Mouse (Mus musculus) CH12.LX (cell line): ENCODE measurements around the gene Sae1. TPM values are rescaled to one million over a fixed set of nuclear protein-coding genes. Genes with fewer than 3 reads are reported as not detected.

Experiments used
- DNase-seq: peaks from one replicate; pipeline ENCODE4 v3.0.0-alpha.2; 2013; ENCODE audit errors: extremely low read depth
- H3K27ac ChIP-seq: 2 replicates; pipeline ENCODE4 v1.5.1; 2012; ENCODE audit warnings: low read depth, mild to moderate bottlenecking, control low read depth, moderate library complexity; ENCODE audit not compliant: insufficient read depth
- H3K27me3 ChIP-seq: replicated peaks from 2 replicates; pipeline ENCODE3; 2012; ENCODE audit warnings: inconsistent platforms
- H3K36me3 ChIP-seq, 2 experiments: replicated peaks in 1 of 2; 2 replicates each; pipeline versions ENCODE3 to v1.6.1; 2012; ENCODE audit warnings: inconsistent platforms in 1 of 2, low read length in 1 of 2, mild to moderate bottlenecking in 1 of 2, mixed read lengths in 1 of 2, moderate library complexity in 1 of 2; ENCODE audit not compliant: control insufficient read depth in 1 of 2, insufficient read depth in 1 of 2
- H3K4me1 ChIP-seq, 2 experiments: 2 replicates each; pipeline ENCODE4 v1.6.1; 2012; ENCODE audit warnings: inconsistent platforms in 1 of 2, moderate library complexity in 1 of 2; ENCODE audit not compliant: insufficient read depth in 2 of 2, control insufficient read depth in 1 of 2
- H3K4me2 ChIP-seq: 2 replicates; pipeline ENCODE4 v1.6.1; 2012; ENCODE audit warnings: low read depth, mild to moderate bottlenecking, control low read depth; ENCODE audit not compliant: poor library complexity, insufficient read depth, severe bottlenecking
- H3K4me3 ChIP-seq, 3 experiments: fragments of 150-350 bp in 1 of 3; sonication (generic) in 1 of 3; replicated peaks in 1 of 3; 2 replicates each; pipeline versions ENCODE3 to v1.5.1; 2011 to 2012; ENCODE audit warnings: low read depth in 2 of 3, low read length in 2 of 3, mild to moderate bottlenecking in 2 of 3, moderate library complexity in 2 of 3, control low read depth in 1 of 3, improper control_type of control experiment in 1 of 3, inconsistent platforms in 1 of 3, mixed read lengths in 1 of 3; ENCODE audit not compliant: poor library complexity in 1 of 3
- H3K79me2 ChIP-seq: replicated peaks from 2 replicates; pipeline ENCODE4 v1.6.1; 2012; ENCODE audit warnings: mild to moderate bottlenecking, moderate library complexity; ENCODE audit not compliant: control insufficient read depth, poor library complexity, insufficient read depth, severe bottlenecking; ENCODE audit errors: extremely low read depth
- H3K9ac ChIP-seq: 2 replicates; pipeline ENCODE4 v1.6.1; 2012; ENCODE audit warnings: low read depth, mild to moderate bottlenecking, control low read depth, moderate library complexity; ENCODE audit not compliant: insufficient read depth
- H3K9me3 ChIP-seq: replicated peaks from 2 replicates; pipeline ENCODE3; 2012; ENCODE audit warnings: low read length, inconsistent platforms, mixed read lengths
- CHD2 ChIP-seq: IDR thresholded peaks from 2 replicates; pipeline ENCODE4 v1.6.1; 2011; ENCODE audit warnings: low read length, improper control_type of control experiment
- CTCF ChIP-seq, 2 experiments: IDR thresholded peaks in 1 of 2; conservative IDR thresholded peaks in 1 of 2; 2 replicates each; pipeline ENCODE4 v1.5.1; 2011 to 2012; ENCODE audit warnings: low read depth in 2 of 2, low read length in 2 of 2, improper control_type of control experiment in 1 of 2, inconsistent platforms in 1 of 2, mild to moderate bottlenecking in 1 of 2, moderate library complexity in 1 of 2
- ELF1 ChIP-seq: IDR thresholded peaks from 2 replicates; pipeline ENCODE4 v1.6.1; 2014; ENCODE audit warnings: low read depth, mild to moderate bottlenecking, inconsistent platforms, low read length, improper control_type of control experiment
- EP300 ChIP-seq: IDR thresholded peaks from 2 replicates; pipeline ENCODE4 v1.6.1; 2011; ENCODE audit warnings: low read length, improper control_type of control experiment
- ETS1 ChIP-seq: conservative IDR thresholded peaks from 2 replicates; pipeline ENCODE4 v1.6.1; 2012; ENCODE audit warnings: low read depth, mild to moderate bottlenecking, inconsistent platforms, low read length, improper control_type of control experiment, moderate library complexity
- GABPA ChIP-seq: IDR thresholded peaks from 2 replicates; pipeline ENCODE4 v1.6.1; 2012; ENCODE audit warnings: low read depth, low read length, improper control_type of control experiment, inconsistent platforms; ENCODE audit not compliant: insufficient replicate concordance
- HCFC1 ChIP-seq: IDR thresholded peaks from 2 replicates; pipeline ENCODE4 v1.6.1; 2012; ENCODE audit warnings: low read depth, mild to moderate bottlenecking, inconsistent platforms, low read length, improper control_type of control experiment
- IRF4 ChIP-seq: IDR thresholded peaks from 2 replicates; pipeline ENCODE4 v1.6.1; 2014; ENCODE audit warnings: low read depth, mild to moderate bottlenecking, inconsistent platforms, low read length, improper control_type of control experiment
- JUN ChIP-seq: IDR thresholded peaks from 2 replicates; pipeline ENCODE4 v1.6.1; 2011; ENCODE audit warnings: low read depth, mild to moderate bottlenecking, low read length, improper control_type of control experiment, moderate library complexity; ENCODE audit not compliant: insufficient read depth
- JUND ChIP-seq: conservative IDR thresholded peaks from 2 replicates; pipeline ENCODE4 v1.6.1; 2011; ENCODE audit warnings: low read depth, low read length, improper control_type of control experiment
- KAT2A ChIP-seq: IDR thresholded peaks from 2 replicates; pipeline ENCODE4 v1.6.1; 2012; ENCODE audit warnings: low read length, improper control_type of control experiment, inconsistent platforms; ENCODE audit not compliant: insufficient replicate concordance
- MAFK ChIP-seq: IDR thresholded peaks from 2 replicates; pipeline ENCODE4 v1.6.1; 2011; ENCODE audit warnings: low read length, improper control_type of control experiment; ENCODE audit not compliant: insufficient replicate concordance
- MAX ChIP-seq: IDR thresholded peaks from 2 replicates; pipeline ENCODE4 v1.6.1; 2011; ENCODE audit warnings: low read length, improper control_type of control experiment
- MEF2A ChIP-seq: IDR thresholded peaks from 2 replicates; pipeline ENCODE4 v1.6.1; 2014; ENCODE audit warnings: low read depth, mild to moderate bottlenecking, inconsistent platforms, low read length, improper control_type of control experiment, borderline replicate concordance
- MYC ChIP-seq: IDR thresholded peaks from 2 replicates; pipeline ENCODE4 v1.6.1; 2011; ENCODE audit warnings: low read depth, mild to moderate bottlenecking, improper control_type of control experiment, low read length
- NELFE ChIP-seq: IDR thresholded peaks from 2 replicates; pipeline ENCODE4 v1.6.1; 2011; ENCODE audit warnings: low read depth, low read length, improper control_type of control experiment
- NRF1 ChIP-seq: IDR thresholded peaks from 2 replicates; pipeline ENCODE4 v1.6.1; 2014; ENCODE audit warnings: low read depth, mild to moderate bottlenecking, inconsistent platforms, low read length, improper control_type of control experiment, moderate library complexity
- PAX5 ChIP-seq: IDR thresholded peaks from 2 replicates; pipeline ENCODE4 v1.6.1; 2012; ENCODE audit warnings: low read length, inconsistent platforms, mixed read lengths
- POLR2A ChIP-seq: IDR thresholded peaks from 2 replicates; pipeline ENCODE4 v1.6.1; 2011; ENCODE audit warnings: low read depth, mild to moderate bottlenecking, improper control_type of control experiment, low read length
- POLR2AphosphoS2 ChIP-seq: IDR thresholded peaks from 2 replicates; pipeline ENCODE4 v1.6.1; 2011; ENCODE audit warnings: low read depth, low read length, improper control_type of control experiment
- RAD21 ChIP-seq: IDR thresholded peaks from 2 replicates; pipeline ENCODE4 v1.6.1; 2011; ENCODE audit warnings: low read depth, mild to moderate bottlenecking, low read length, improper control_type of control experiment, moderate library complexity
- RCOR1 ChIP-seq: conservative IDR thresholded peaks from 2 replicates; pipeline ENCODE4 v1.6.1; 2012; ENCODE audit warnings: low read depth, mild to moderate bottlenecking, inconsistent platforms, low read length, improper control_type of control experiment
- SIN3A ChIP-seq: IDR thresholded peaks from 2 replicates; pipeline ENCODE4 v1.6.1; 2012; ENCODE audit warnings: low read length, improper control_type of control experiment, inconsistent platforms
- TBP ChIP-seq: conservative IDR thresholded peaks from 2 replicates; pipeline ENCODE4 v1.6.1; 2011; ENCODE audit warnings: low read depth, low read length, improper control_type of control experiment
- TCF12 ChIP-seq: IDR thresholded peaks from 2 replicates; pipeline ENCODE4 v1.6.1; 2014; ENCODE audit warnings: low read depth, mild to moderate bottlenecking, inconsistent platforms, low read length, improper control_type of control experiment
- UBTF ChIP-seq: IDR thresholded peaks from 2 replicates; pipeline ENCODE4 v1.6.1; 2012; ENCODE audit warnings: low read depth, mild to moderate bottlenecking, inconsistent platforms, low read length, improper control_type of control experiment, moderate library complexity
- USF1 ChIP-seq: IDR thresholded peaks from 2 replicates; pipeline ENCODE4 v1.6.1; 2014; ENCODE audit warnings: low read depth, mild to moderate bottlenecking, inconsistent platforms, low read length, improper control_type of control experiment
- USF2 ChIP-seq: conservative IDR thresholded peaks from 2 replicates; pipeline ENCODE4 v1.6.1; 2011; ENCODE audit warnings: low read depth, low read length, improper control_type of control experiment
- ZKSCAN1 ChIP-seq: IDR thresholded peaks from 2 replicates; pipeline ENCODE4 v1.6.1; 2012; ENCODE audit warnings: low read depth, inconsistent platforms, low read length, improper control_type of control experiment, borderline replicate concordance
- ZMIZ1 ChIP-seq: IDR thresholded peaks from 2 replicates; pipeline ENCODE4 v1.6.1; 2012; ENCODE audit warnings: low read depth, mild to moderate bottlenecking, inconsistent platforms, low read length, improper control_type of control experiment
- ZNF384 ChIP-seq: IDR thresholded peaks from 2 replicates; pipeline ENCODE4 v1.6.1; 2012; ENCODE audit warnings: low read depth, low read length, improper control_type of control experiment, inconsistent platforms
- dilution Hi-C: fragments of 300-500 bp; cut with MboI; formaldehyde crosslinking; loops from 2 replicates; pipeline ENCODE4 v1.14.3; 2020; ENCODE audit warnings: low sequenced_read_pairs; ENCODE audit not compliant: extremely low pct_unique_long_range_greater_than_20kb, extremely low pct_ligation_motif_present
- in situ Hi-C: fragments of 300-500 bp; cut with MboI; formaldehyde crosslinking; loops from 3 replicates; pipeline ENCODE4 v1.14.3; 2019; ENCODE audit warnings: low sequenced_read_pairs, low pct_ligation_motif_present, low pct_unique_long_range_greater_than_20kb, mixed read lengths
- polyA plus RNA-seq: library from polyadenylated mRNA; unstranded; fragments of >175 nt; gene quantifications from 2 replicates; pipeline ENCODE4 v1.2.1, GENCODE M21; 2012; ENCODE audit warnings: low read depth; ENCODE audit not compliant: insufficient read length
- total RNA-seq, 2 experiments: library from RNA; depleted of rRNA; stranded (reverse); fragments of 300-350 nt in 1 of 2; fragments of >200 nt in 1 of 2; gene quantifications; 2 replicates each; pipeline ENCODE4 v1.2.3; 2012 to 2014

Gene Sae1
- total and polyA plus RNA-seq, 3 experiments, result 146 to 271 (median 160) TPM

DNA sequence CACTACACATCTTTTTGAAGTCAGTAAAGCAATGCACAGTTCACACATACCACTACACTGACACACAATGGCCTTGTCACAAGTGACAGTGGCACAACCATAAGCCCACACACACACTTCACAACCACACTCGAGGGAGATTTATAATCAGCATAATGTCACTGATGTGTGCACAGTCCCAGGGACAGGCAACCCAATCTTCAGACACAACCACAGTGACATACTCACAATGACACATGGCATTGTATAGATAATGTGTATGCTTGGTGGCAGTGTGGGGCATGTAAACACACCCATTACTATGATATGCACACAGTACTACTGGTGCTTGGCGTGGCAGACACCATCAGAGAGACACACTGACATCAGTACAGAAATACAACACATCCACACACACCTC lies 91.5 kb downstream of the Sae1 start:
- peak overlapping the region; percentile 79 for H3K4me2 ChIP-seq
- H3K79me2 ChIP-seq, result no peaks in the 10 kb centered on the region
- no peaks in the 10 kb centered on the region for H3K9me3 ChIP-seq
- DNase-seq, result peak; percentile 17
- no peak for TF ChIP-seq ZMIZ1
- TF ChIP-seq IRF4, result no peak
- no peak for TF ChIP-seq EP300
- TF ChIP-seq MAX, result no peak
- TF ChIP-seq TBP, result no peak
- no peak for TF ChIP-seq CTCF (conservative IDR thresholded peaks at IDR 0.05 in 1 of 2, IDR thresholded peaks at IDR 0.05 in 1 of 2; ENCODE audit: low read depth in 2 of 2, low read length in 2 of 2)
- dilution Hi-C loops (no loop called here), in situ Hi-C loops (no loop called here)
- H3K27ac ChIP-seq, result peak overlapping the region; percentile 93
- H3K36me3 ChIP-seq, result no peaks in the 10 kb centered on the region
- H3K4me3 ChIP-seq, result peak overlapping the region in 1 of 3 experiments; percentile 47
- H3K27me3 ChIP-seq, result no peaks in the 10 kb centered on the region
- no peak overlapping the region for H3K9ac ChIP-seq
- H3K4me1 ChIP-seq, result peaks cover 16 to 31% of the 10 kb centered on the region in 2 experiments

DNA sequence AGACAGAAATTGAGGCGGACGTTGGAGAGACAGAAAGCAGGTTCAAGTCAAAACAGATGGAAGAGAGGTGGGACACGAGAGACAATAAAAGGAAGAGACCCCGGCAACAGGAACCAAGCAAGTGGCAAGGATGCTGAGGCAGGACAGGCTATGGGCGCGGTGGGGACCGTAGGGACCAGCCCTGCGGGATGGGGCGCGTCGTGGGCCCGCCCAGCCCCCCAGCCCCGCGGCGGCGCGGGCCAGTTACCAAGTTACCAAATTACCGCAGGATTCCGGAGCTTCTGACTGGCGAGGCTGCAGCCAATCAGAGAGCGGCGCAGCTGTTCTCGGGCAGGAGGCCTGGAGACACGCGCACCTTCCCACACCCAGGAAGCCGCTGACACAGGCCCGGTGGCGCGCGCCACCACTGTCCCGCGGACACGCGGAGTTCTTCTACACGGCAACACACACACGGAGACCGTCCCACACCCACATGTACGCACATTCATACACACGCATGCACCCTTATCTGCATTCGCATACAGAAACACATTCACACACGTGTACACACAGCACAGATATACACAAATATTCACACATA lies 92.2 kb downstream of the Sae1 start:
- Histone ChIP-seq H3K27ac (peak overlapping the region; percentile 93), H3K79me2 (no peaks in the 10 kb centered on the region), H3K9me3 (no peaks in the 10 kb centered on the region), H3K4me1 (peaks cover 16 to 27% of the 10 kb centered on the region in 2 experiments), H3K9ac (peak overlapping the region; percentile 88), H3K4me3 (peak overlapping the region; percentile 49 to 61 (median 54)), H3K27me3 (no peaks in the 10 kb centered on the region), H3K4me2 (peak overlapping the region; percentile 79), H3K36me3 (no peaks in the 10 kb centered on the region)
- dilution Hi-C loops, result no loop called here
- in situ Hi-C loops, result no loop called here
- DNase-seq, result peak; percentile 90
- no peak; the same call in 1 of the 2 replicates for TF ChIP-seq MEF2A
- TF ChIP-seq KAT2A, result no peak
- no peak for TF ChIP-seq RAD21
- no peak for TF ChIP-seq JUN
- TF ChIP-seq JUND, result no peak
- TF ChIP-seq HCFC1, result peak; percentile 9; the same call in 1 of the 2 replicates
- TF ChIP-seq ZKSCAN1, result no peak
- TF ChIP-seq MAFK, result no peak
- TF ChIP-seq ELF1, result peak; percentile 75
- TF ChIP-seq USF1, result no peak
- peak; percentile 67; the same call in 1 of the 2 replicates for TF ChIP-seq CHD2
- peak; percentile 77 for TF ChIP-seq POLR2A
- TF ChIP-seq NELFE, result no peak; the same call in none of the 2 replicates
- TF ChIP-seq USF2, result no peak
- no peak for TF ChIP-seq ZNF384
- TF ChIP-seq PAX5, result no peak
- peak; percentile 68 for TF ChIP-seq NRF1
- peak; percentile 85 for TF ChIP-seq MYC
- TF ChIP-seq EP300, result peak; percentile 15; the same call in 1 of the 2 replicates
- peak; percentile 61 for TF ChIP-seq SIN3A
- no peak for TF ChIP-seq CTCF (conservative IDR thresholded peaks at IDR 0.05 in 1 of 2, IDR thresholded peaks at IDR 0.05 in 1 of 2; ENCODE audit: low read depth in 2 of 2, low read length in 2 of 2)
- TF ChIP-seq ZMIZ1, result 0 out of 2 replicates have a peak, but pooled peaks have one; percentile 31
- no peak for TF ChIP-seq RCOR1
- TF ChIP-seq ETS1, result no peak; the same call in 1 of the 2 replicates
- TF ChIP-seq MAX, result peak; percentile 84
- no peak for TF ChIP-seq UBTF
- TF ChIP-seq TBP, result no peak
- peak; percentile 30; the same call in 1 of the 2 replicates for TF ChIP-seq TCF12
- no peak for TF ChIP-seq GABPA
- no peak for TF ChIP-seq POLR2AphosphoS2
